Mouse (Mus musculus): Measurements from ENCODE around the gene Ttll11. TPM values are rescaled to one million over a fixed set of nuclear protein-coding genes. Genes with fewer than 3 reads are reported as not detected.

The Ttll11 gene
- total RNA-seq, 2 experiments from 2014 or later, result 38.2 to 43.3 TPM

GRCm38 (mm10) chr2:35910740-35911139 is 69.0 kb downstream of the Ttll11 start:
- no peak for DNase-seq (ENCODE audit: low spot score in 2 of 2)
- intact Hi-C loops (cut with DNase I), result no loop called here

GRCm38 (mm10) chr2:35909353-35909752 is 70.4 kb downstream of the Ttll11 start:
- intact Hi-C loops (cut with DNase I), result loop anchor here (10.0 kb wide), 1 partner anchor 155 kb away; no protein-coding TSS in a partner anchor

GRCm38 (mm10) chr2:35907578-35907977 is 72.1 kb downstream of the Ttll11 start:
- no peak for DNase-seq (ENCODE audit: low spot score in 2 of 2)
- intact Hi-C loops (cut with DNase I), result loop anchor here (10.0 kb wide), 1 partner anchor 153 kb away; no protein-coding TSS in a partner anchor

More at GRCm38 (mm10) chr2:35909353-35909752, 70.4 kb downstream of the Ttll11 start:
- no peak for DNase-seq (ENCODE audit: low spot score in 2 of 2)

- DNase-seq (ENCODE audit: low spot score in 2 of 2), result peak; percentile 66 to 89
- intact Hi-C loops (cut with DNase I), result loop anchor here (1.0 to 10.0 kb wide), 3 partner anchors 151 to 362 kb away; no protein-coding TSS in a partner anchor
Measured at GRCm38 (mm10) chr2:35906174-35906798, 73.4 kb downstream of the Ttll11 start.

- no peak for DNase-seq (ENCODE audit: low spot score in 2 of 2)
- intact Hi-C loops (cut with DNase I), result loop anchor here (10.0 kb wide), 1 partner anchor 146 kb away; no protein-coding TSS in a partner anchor
Measured at GRCm38 (mm10) chr2:35900845-35901244, 78.9 kb downstream of the Ttll11 start.

GRCm38 (mm10) chr2:35899712-35900111 is 80.0 kb downstream of the Ttll11 start:
- intact Hi-C loops (cut with DNase I), result loop anchor here (10.0 kb wide), 1 partner anchor 145 kb away; no protein-coding TSS in a partner anchor

GRCm38 (mm10) chr2:35899135-35899474 is 80.6 kb downstream of the Ttll11 start:
- intact Hi-C loops (cut with DNase I), result no loop called here
- DNase-seq (ENCODE audit: low spot score in 2 of 2), result no peak

More at GRCm38 (mm10) chr2:35899712-35900111, 80.0 kb downstream of the Ttll11 start:
- DNase-seq (ENCODE audit: low spot score in 2 of 2), result no peak

- intact Hi-C loops (cut with DNase I), result no loop called here
- DNase-seq (ENCODE audit: low spot score in 2 of 2), result no peak
Measured at GRCm38 (mm10) chr2:35898425-35899134, 81.1 kb downstream of the Ttll11 start.

GRCm38 (mm10) chr2:35897125-35897524 is 82.6 kb downstream of the Ttll11 start:
- peak; percentile 19 to 26 for DNase-seq (ENCODE audit: low spot score in 2 of 2)

GRCm38 (mm10) chr2:35894512-35894911 is 85.2 kb downstream of the Ttll11 start:
- no peak for DNase-seq (ENCODE audit: low spot score in 2 of 2)
- intact Hi-C loops (cut with DNase I), result no loop called here

More at GRCm38 (mm10) chr2:35897125-35897524, 82.6 kb downstream of the Ttll11 start:
- intact Hi-C loops (cut with DNase I), result no loop called here

- no peak for DNase-seq (ENCODE audit: low spot score in 2 of 2)
- intact Hi-C loops (cut with DNase I), result no loop called here
Measured at GRCm38 (mm10) chr2:35890635-35891034, 89.1 kb downstream of the Ttll11 start.

GRCm38 (mm10) chr2:35889776-35890175 is 89.9 kb downstream of the Ttll11 start:
- intact Hi-C loops (cut with DNase I), result no loop called here
- no peak for DNase-seq (ENCODE audit: low spot score in 2 of 2)

GRCm38 (mm10) chr2:35884296-35884695 is 95.4 kb downstream of the Ttll11 start:
- intact Hi-C loops (cut with DNase I), result no loop called here
- no peak for DNase-seq (ENCODE audit: low spot score in 2 of 2)

- DNase-seq (ENCODE audit: low spot score in 2 of 2), result no peak
- intact Hi-C loops (cut with DNase I), result no loop called here
Measured at GRCm38 (mm10) chr2:35882336-35882987, 97.3 kb downstream of the Ttll11 start.

GRCm38 (mm10) chr2:35881896-35882295 is 97.8 kb downstream of the Ttll11 start:
- intact Hi-C loops (cut with DNase I), result no loop called here
- peak in 1 of 2 experiments; percentile 20 for DNase-seq (ENCODE audit: low spot score in 2 of 2)

- intact Hi-C loops (cut with DNase I), result no loop called here
- no peak for DNase-seq (ENCODE audit: low spot score in 2 of 2)
Measured at GRCm38 (mm10) chr2:35880362-35880761, 99.4 kb downstream of the Ttll11 start.

GRCm38 (mm10) chr2:35879887-35880286 is 99.8 kb downstream of the Ttll11 start:
- intact Hi-C loops (cut with DNase I), result no loop called here
- DNase-seq (ENCODE audit: low spot score in 2 of 2), result no peak

GRCm38 (mm10) chr2:35878506-35878905 is 101.2 kb downstream of the Ttll11 start:
- no peak for DNase-seq (ENCODE audit: low spot score in 2 of 2)
- intact Hi-C loops (cut with DNase I), result no loop called here

GRCm38 (mm10) chr2:35875572-35875971 is 104.1 kb downstream of the Ttll11 start:
- intact Hi-C loops (cut with DNase I), result no loop called here
- DNase-seq (ENCODE audit: low spot score in 2 of 2), result peak in 1 of 2 experiments; percentile 22

- intact Hi-C loops (cut with DNase I), result no loop called here
- no peak for DNase-seq (ENCODE audit: low spot score in 2 of 2)
Measured at GRCm38 (mm10) chr2:35874421-35874820, 105.3 kb downstream of the Ttll11 start.
